Mouse (Mus musculus) CD4-positive, CD25-positive, alpha-beta regulatory T cell, adult 2 months (primary cell): ENCODE results near the gene Pwwp2b.

ENCODE experiments used
- DNase-seq: peaks from one replicate; pipeline ENCODE4 v3.0.0-alpha.2; 2012; ENCODE audit warnings: low read depth, low spot score

Gene Pwwp2b

DNA sequence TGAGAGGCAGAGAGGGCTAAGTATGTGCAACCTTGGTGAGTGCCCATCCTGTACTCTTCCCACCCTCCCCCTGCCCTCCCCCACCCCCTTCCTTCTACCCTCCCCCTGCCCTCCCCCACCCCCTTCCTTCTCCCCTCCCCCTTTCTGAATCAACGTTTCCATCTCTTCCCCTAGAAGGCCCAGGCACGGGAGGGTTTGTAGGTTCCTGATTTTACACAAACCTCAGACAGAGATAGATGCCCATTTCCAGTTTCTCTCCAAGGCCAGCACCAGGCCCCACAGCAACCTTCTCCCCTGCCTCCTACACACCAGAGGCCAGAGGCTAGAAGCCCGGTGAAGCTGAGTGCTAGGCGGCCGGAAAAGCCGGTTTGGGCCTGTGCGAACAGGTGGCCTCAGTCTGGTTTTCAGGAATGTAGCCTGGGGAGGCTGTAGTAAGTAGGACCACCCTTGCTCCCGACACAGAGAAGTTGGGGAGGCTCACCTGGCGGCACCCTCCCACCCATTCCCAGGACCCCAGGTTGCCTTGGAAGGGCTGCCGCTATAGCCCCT, 48.3 kb downstream of the Pwwp2b start:
- no peak for DNase-seq

DNA sequence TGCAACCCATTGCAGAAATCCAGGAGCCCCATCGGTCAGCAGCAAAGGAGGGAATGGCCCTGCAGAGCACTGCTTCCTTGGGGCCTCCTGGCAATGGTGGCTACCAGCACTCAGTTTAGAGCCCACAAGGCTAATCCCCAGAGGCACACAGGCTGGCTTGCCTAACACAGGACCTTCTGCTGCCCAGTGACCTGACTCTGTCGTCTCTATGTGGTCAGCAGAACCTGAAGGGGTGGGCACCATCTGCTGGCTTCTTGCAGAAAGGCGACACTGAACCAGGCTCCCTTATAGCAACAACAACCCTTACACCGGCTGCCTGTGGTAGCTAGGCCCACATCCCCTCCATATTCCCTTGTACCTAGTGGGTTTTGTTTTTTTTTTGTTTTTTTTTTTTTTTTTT, 50.2 kb downstream of the Pwwp2b start:
- DNase-seq, result no peak

DNA sequence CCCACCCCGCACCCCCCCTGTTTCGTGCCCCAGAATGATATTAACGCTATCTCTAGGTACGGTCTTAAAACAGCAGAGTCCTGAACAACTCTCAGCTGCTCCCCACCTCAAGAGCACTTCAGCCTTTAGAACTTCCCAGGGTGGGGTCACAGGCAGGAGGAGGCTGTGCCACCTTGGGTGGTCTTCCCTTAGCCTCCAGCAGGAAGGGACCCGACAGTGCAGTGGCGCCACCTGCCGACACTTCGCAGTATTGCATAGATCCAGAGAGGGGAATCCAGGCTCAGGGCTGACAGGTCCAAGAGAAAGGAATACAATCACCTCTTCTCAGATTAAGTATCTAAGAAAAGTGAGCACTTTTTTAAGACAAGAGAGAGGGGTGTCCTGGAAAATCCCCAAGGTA, 51.1 kb downstream of the Pwwp2b start:
- peak; percentile 78 for DNase-seq

DNA sequence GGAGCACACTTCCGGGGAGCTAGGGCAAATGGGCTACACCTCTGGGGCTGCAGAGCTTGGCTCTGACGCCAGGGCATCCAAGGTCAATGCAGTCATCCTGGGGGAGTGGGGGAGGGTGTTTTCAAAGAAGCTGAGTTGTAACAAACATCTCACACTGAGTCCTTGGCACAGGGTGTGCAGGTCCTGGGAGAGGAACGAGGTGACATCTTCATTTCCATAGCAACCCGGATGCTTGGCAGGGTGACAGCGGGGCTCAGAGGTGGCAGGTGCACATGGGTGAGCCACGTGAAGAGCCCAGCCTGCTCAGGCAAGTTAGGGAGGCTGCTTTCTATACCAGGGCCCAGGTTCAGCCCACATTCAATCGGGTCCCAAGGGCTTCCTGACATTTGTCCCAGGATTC, 52.1 kb downstream of the Pwwp2b start:
- DNase-seq, result no peak

DNA sequence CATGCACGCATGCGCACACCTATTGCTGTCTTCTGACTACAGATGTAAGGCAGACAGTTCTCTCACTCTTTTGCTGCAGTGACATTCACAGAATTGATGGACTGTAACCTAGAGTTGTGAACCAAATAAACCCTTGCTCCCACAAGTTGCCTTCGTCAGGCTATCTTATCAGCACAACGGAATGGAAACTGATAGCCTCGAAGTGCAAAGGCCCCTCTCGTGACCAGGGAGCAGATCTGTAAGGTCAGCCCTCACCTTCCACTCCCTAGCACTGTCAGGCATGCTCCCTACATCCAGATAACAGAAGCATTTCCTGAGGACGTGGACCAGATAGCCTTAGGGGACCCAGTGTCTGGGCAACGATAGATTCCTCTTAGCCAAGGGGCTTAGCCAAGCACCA, 53.2 kb downstream of the Pwwp2b start:
- no peak for DNase-seq

DNA sequence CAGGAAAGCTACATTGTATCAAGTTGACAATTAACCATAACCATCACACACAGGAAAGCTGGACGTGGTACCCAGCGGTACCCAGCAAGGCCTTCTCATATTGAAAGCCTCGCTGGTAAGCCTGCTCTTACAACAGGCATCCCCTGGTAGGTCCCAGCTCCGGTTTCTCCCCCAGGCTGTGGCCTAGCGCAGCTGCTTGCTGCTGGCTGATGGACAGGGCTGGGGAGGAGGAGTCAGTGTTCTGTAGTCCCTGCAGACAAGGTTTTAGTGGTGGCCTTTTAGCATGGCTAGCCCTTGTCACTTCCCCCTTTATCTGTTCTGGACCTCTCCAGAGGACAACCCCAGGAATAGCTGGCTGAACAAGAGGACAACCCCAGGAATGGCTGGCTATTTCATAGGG, 54.0 kb downstream of the Pwwp2b start:
- no peak for DNase-seq

DNA sequence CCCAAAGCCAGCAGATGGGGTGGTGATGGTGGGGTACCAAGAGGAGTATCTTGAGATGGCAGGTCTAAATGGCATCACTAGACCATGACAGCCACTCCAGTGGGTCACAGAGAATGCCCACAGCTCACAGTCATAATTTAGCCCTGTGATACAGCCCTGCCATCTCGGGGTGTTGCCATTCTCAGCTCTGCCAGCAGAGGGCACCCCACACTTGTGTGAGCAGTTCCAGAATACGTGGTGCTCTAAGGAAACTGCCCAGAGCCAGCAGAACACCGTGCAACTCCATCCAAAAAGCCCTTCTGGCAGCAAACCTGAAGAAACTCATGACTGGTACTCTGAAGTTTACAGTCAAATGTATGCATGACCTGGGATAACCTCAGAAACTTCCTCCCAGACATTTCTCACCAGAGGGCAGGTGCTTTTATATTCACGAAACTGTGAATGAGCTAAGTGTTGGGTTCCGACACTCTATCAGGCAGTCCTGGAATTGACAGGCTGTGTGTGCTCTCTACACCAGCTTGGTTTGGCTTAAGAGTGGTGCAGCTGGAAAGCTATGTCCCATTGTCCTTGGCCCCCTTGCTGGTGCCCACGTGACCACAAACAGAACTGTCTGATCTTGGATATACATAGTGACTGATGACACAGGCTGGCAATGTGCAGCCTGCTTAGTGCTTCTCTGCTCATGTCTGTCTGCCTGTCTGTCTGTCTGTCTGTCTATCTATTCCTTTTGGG, 55.2 kb downstream of the Pwwp2b start:
- peak; percentile 89 for DNase-seq

DNA sequence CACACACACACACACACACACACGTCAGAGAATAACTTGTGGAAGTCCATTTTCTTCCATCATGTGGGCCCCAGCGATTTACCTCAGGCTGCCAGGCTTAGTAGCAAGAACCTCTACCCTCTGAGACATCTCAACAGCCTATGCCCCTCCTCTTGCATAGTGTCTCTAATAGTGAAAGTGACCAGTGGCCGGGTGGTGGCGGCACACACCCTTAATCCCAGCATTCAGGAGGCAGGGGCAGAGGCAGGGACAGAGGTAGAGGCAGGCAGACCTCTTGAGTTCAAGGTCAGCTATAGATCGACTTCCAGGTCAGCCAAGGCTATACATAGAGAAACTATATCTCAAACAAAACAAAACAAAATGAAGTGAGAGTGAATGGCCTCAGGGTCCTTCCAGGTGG, 56.0 kb downstream of the Pwwp2b start:
- DNase-seq, result no peak

DNA sequence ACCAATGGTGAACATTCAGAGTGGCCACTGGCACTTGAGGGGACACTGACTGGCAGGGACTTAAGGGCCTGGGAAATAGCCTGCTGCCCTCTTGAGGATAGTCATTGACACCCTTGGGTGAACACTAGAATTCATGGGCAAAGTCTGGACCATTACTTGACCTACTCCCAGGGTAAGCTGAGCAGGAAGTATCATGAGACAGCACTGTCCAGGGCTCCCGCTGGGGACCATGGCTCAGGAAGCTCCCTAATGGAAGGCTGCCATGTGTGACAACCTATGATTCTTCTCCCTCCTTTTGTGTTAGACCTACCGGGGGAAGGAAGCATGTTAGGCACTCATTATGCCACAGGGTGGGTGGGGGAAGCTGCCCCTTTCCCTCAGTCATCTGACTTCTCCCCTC, 58.8 kb downstream of the Pwwp2b start:
- no peak for DNase-seq

DNA sequence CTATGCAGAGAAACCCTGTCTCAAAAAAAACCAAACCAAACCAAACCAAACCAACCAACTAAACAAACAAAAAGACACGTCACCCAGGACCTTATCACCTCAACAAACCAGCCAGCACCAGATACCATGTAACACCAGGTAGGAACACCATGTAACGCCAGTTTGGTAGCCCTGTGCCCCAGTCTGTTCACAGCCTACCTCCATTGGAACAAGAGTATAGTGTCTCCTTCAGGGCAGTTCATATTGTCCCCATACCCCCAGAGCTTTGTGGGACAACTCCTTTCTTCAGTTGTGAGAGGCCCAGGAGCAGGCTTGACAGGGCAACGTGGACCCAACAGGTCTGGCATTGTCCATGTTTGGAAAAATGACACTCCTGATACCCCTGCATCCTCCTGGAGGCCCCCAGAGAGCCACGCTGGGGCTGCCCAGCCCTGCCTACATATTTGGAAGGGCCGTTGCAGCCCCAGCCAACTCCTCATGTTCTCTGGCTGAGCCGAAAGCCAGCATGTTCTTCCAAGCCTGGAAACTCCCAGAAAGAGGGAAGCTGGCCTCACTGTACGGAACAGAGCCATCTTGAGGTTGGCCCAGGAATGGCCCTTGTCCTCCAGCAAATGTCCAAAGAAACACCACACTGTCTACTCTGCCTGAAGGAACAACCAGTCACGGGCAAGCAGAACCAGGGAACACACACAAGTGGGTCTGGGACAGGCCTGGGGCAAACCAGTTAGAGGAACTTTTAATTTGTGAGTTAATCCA, 60.0 kb downstream of the Pwwp2b start:
- DNase-seq, result no peak

DNA sequence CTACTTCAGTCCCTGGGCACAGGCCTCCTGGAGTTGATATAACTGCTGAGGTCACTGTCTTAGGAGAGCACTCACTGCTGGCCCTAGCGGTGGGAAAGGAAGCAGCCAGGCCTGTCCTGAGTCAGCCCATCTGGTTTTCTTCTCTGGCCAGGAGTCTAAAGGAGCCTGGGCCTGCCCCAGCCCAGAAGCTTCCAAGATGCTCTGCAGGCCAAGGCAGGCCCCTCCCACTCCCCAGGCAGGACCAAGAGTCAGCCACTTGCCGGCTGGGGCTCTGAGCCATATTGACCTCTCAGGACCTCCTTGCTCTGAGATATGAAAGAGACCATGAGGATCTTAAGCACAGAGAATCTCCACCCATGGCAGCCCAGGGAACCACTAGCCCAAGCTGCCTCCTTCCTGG, 60.8 kb downstream of the Pwwp2b start:
- no peak for DNase-seq

DNA sequence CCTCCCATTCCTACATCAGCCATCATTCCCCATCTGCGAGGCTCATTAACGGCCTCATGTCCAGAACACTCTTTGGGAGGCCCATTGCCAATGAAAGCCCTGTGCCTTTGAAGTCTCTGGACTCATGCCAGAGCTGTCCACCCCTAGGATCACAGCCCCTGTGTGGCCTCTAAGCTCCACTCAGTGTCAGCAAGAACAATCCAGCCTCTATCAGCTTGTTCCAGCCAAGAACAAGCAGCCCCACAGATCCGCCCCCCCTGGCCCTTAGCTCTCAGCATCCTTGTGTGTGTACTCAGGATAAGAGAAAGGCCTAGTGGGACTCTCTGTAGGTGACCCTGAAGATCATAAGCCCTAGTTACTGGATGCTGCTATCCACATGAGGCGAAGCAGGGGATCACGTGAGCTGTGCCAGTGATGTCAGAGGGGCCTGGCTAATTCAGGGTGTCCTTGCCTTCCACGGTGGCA, 62.2 kb downstream of the Pwwp2b start:
- no peak for DNase-seq

DNA sequence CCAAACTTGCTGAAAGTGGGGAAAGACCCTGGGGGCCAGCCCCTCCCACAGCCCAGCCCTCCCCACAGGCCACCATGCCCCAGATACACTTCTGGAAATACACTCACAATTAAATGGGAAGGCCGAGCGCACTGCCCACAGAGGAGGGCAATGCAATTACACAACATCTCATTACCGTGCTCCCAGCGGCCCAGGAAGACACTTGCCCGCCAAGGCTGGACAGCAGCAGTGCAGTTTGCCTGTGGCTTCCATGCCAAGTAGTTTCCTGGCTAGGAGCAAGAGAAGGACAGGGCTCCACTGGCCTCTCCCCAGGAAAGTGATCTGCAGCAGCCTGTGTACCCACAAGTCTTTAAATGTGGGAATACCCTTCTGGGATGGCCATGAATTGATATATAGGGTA, 64.4 kb downstream of the Pwwp2b start:
- no peak for DNase-seq

DNA sequence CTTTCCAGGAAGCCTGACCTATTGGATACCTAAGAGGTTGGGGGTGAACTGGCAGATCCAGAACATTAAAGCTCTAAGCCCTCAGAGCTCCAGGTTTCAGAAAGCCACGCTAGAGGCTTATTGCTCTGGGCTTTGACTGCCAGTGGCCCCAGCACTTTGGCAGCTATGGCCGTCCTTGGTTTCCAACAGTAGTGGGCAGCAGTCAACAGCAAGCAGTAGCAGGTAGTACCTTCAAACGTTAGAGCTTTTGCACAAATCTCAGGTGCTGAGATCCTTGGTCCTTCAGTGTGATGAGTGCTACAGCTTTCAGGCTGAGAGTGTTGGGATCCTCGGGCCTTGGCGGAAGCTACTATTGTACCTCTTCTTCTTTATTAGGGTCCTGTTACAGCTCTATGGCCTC, 65.1 kb downstream of the Pwwp2b start:
- DNase-seq, result no peak

DNA sequence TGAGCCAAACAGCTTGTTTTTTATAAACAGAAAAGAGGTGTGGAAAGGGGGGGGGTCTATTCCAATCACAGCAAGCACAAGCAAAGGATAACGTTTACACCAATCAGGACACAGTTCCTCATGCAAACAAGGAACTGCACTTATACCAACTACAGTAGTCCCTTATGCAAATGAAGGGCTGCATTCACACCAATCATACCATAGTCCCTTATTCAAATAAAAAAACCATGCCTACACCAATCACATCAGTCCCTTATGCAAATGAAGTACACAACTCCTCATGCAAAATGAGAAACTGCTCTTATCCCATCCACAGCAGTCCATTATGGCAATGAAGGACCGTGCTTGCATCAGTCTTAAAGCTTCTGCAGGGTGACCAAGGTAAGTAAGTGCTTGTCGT, 66.4 kb downstream of the Pwwp2b start:
- DNase-seq, result no peak

DNA sequence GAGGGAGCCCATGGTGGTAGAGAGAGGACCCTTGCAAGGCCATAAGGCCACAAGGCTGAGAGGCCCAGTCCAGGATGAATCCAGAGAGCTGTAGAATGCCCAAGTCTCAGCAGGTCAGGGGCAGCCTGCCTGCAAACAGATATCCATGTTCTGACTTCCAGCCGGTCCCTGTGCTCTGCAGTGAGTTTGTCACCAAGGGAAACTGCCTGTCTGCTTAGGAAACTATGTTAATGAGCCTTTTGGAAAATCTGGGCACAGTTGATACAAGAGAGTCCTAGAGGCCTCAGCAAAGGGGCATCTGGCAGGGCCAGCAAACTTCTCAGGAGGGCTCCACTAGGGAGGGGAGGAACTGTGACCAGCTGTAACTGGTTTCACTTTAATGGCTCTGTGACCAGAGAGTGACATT, 70.7 kb downstream of the Pwwp2b start:
- DNase-seq, result no peak
